Mouse (Mus musculus) lung, postnatal 0 days (tissue): ENCODE results near the gene Zfp385b. TPM values are rescaled to one million over a fixed set of nuclear protein-coding genes. Genes with fewer than 3 reads are reported as not detected.

Experiments
- ATAC-seq: fragments of 200-750 bp; cut with Nextera tagmentation; 2 replicates; pipeline ENCODE4 v1.8.0; 2017; ENCODE audit warnings: moderate library complexity
- DNase-seq: peaks from one replicate; pipeline ENCODE4 v3.0.0-alpha.2; 2016; ENCODE audit warnings: low spot score
- H3K27ac ChIP-seq: fragments of 300-500 bp; sonication (generic); 2 replicates; pipeline ENCODE4 v1.5.1; 2014; ENCODE audit warnings: antibody characterized with exemption, mild to moderate bottlenecking, low read length, mixed read lengths
- H3K27me3 ChIP-seq: fragments of 300-500 bp; sonication (generic); replicated peaks from 2 replicates; pipeline ENCODE4 v1.6.1; 2014; ENCODE audit warnings: low read length, mixed read lengths; ENCODE audit not compliant: insufficient read depth
- H3K36me3 ChIP-seq: fragments of 300-500 bp; sonication (generic); 2 replicates; pipeline ENCODE4 v1.6.1; 2014; ENCODE audit warnings: low read length, mixed read lengths; ENCODE audit not compliant: insufficient read depth
- H3K4me1 ChIP-seq: fragments of 300-500 bp; sonication (generic); 2 replicates; pipeline ENCODE4 v1.6.1; 2014; ENCODE audit warnings: antibody characterized with exemption, low read depth, low read length, mixed read lengths; ENCODE audit not compliant: insufficient read depth
- H3K4me2 ChIP-seq: fragments of 300-500 bp; sonication (generic); replicated peaks from 2 replicates; pipeline ENCODE4 v1.6.1; 2014; ENCODE audit warnings: low read depth, mild to moderate bottlenecking, low read length, moderate library complexity, mixed read lengths
- H3K4me3 ChIP-seq: fragments of 300-500 bp; sonication (generic); 2 replicates; pipeline ENCODE4 v1.5.1; 2014; ENCODE audit warnings: low read depth, low read length
- H3K9ac ChIP-seq: fragments of 300-500 bp; sonication (generic); replicated peaks from 2 replicates; pipeline ENCODE4 v1.6.1; 2014; ENCODE audit warnings: low read depth, mild to moderate bottlenecking
- H3K9me3 ChIP-seq: fragments of 300-500 bp; sonication (generic); 2 replicates; pipeline ENCODE4 v1.6.1; 2016; ENCODE audit warnings: low read length, mixed read lengths
- CTCF ChIP-seq: IDR thresholded peaks from 2 replicates; pipeline ENCODE4 v1.5.1; 2016; ENCODE audit warnings: antibody characterized with exemption, mild to moderate bottlenecking
- EP300 ChIP-seq: IDR thresholded peaks from 2 replicates; pipeline ENCODE4 v1.6.1; 2016; ENCODE audit warnings: antibody characterized with exemption, mild to moderate bottlenecking, control low read depth
- WGBS: fragments of 180-500 bp; shearing (Covaris S2); extraction: QIAGEN DNeasy Blood & Tissue Kit; methylation state at CpG from one replicate; pipeline ENCODE4 v1.1.7; 2014; 5-methylcytosine and 5-hydroxymethylcytosine counted together
- polyA plus RNA-seq: library from polyadenylated mRNA; unstranded; fragments of >200 nt; fragmentation: Nextera tagmentation; extraction: Ambion mirVana; gene quantifications from 2 replicates; pipeline ENCODE4 v1.2.1, GENCODE M21; 2015

Gene Zfp385b
- polyA plus RNA-seq, 1 experiment from 2014 or later: 13.9 TPM

- H3K4me1 ChIP-seq: no peaks in the 10 kb centered on the region
- H3K4me2 ChIP-seq: no peak overlapping the region
- H3K36me3 ChIP-seq: no peaks in the 10 kb centered on the region
- ATAC-seq (no peak), DNase-seq (no peak)
- TF ChIP-seq EP300 (no peak), CTCF (no peak)
- no peak overlapping the region for H3K4me3 ChIP-seq
- H3K27me3 ChIP-seq: no peaks in the 10 kb centered on the region
- H3K27ac ChIP-seq: no peak overlapping the region
- no peak overlapping the region for H3K9ac ChIP-seq
- H3K9me3 ChIP-seq: no peaks in the 10 kb centered on the region
- WGBS: 74% methylated on average over 1 of the region's 1 CpGs
Observed at GRCm38 (mm10) chr2:77379907-77380306, 439.5 kb downstream of the Zfp385b start.

- H3K27ac ChIP-seq: no peak overlapping the region
- DNase-seq: no peak
- ATAC-seq: no peak
- no peak overlapping the region for H3K4me3 ChIP-seq
- H3K4me1 ChIP-seq: no peaks in the 10 kb centered on the region
- no peaks in the 10 kb centered on the region for H3K36me3 ChIP-seq
- TF ChIP-seq EP300 (no peak), CTCF (no peak)
- H3K9ac ChIP-seq: no peak overlapping the region
- WGBS: 79% methylated on average over 5 of the region's 5 CpGs
- H3K27me3 ChIP-seq: no peaks in the 10 kb centered on the region
- H3K9me3 ChIP-seq: no peaks in the 10 kb centered on the region
- H3K4me2 ChIP-seq: no peak overlapping the region
Observed at GRCm38 (mm10) chr2:77379332-77379731, 440.1 kb downstream of the Zfp385b start.

GRCm38 (mm10) chr2:77376823-77377222 lies 442.6 kb downstream of the Zfp385b start:
- 71% methylated on average over 9 of the region's 9 CpGs for WGBS
- H3K9ac ChIP-seq: no peak overlapping the region
- no peak overlapping the region for H3K4me2 ChIP-seq
- no peaks in the 10 kb centered on the region for H3K9me3 ChIP-seq
- no peaks in the 10 kb centered on the region for H3K36me3 ChIP-seq
- ATAC-seq (no peak), DNase-seq (no peak)
- TF ChIP-seq EP300 (no peak), CTCF (no peak)
- H3K4me1 ChIP-seq: no peaks in the 10 kb centered on the region
- no peak overlapping the region for H3K27ac ChIP-seq
- no peaks in the 10 kb centered on the region for H3K27me3 ChIP-seq
- H3K4me3 ChIP-seq: no peak overlapping the region

- Histone ChIP-seq H3K4me1 (no peaks in the 10 kb centered on the region), H3K36me3 (no peaks in the 10 kb centered on the region), H3K9ac (no peak overlapping the region), H3K27me3 (no peaks in the 10 kb centered on the region), H3K9me3 (no peaks in the 10 kb centered on the region), H3K27ac (no peak overlapping the region), H3K4me3 (no peak overlapping the region), H3K4me2 (no peak overlapping the region)
- ATAC-seq (no peak), DNase-seq (no peak)
- WGBS: 70% methylated on average over 8 of the region's 8 CpGs
- TF ChIP-seq EP300: no peak
- no peak for TF ChIP-seq CTCF
Observed at GRCm38 (mm10) chr2:77375155-77375554, 444.3 kb downstream of the Zfp385b start.

GRCm38 (mm10) chr2:77369174-77369573 lies 450.3 kb downstream of the Zfp385b start:
- Histone ChIP-seq H3K4me2 (no peak overlapping the region), H3K4me1 (no peaks in the 10 kb centered on the region), H3K4me3 (no peak overlapping the region), H3K27me3 (no peaks in the 10 kb centered on the region), H3K27ac (no peak overlapping the region), H3K36me3 (no peaks in the 10 kb centered on the region), H3K9ac (no peak overlapping the region), H3K9me3 (no peaks in the 10 kb centered on the region)
- DNase-seq (peak; percentile 9), ATAC-seq (no peak)
- no peak for TF ChIP-seq EP300
- TF ChIP-seq CTCF: peak; percentile 52
- WGBS: 57% methylated on average over 4 of the region's 4 CpGs

Other genes starting within 250 kb of the Zfp385b start
- 14.9 and 15.7 TPM in 2 replicates for gene Cwc22, start 126.7 kb upstream of the Zfp385b start, polyA plus RNA-seq